Mouse (Mus musculus): ENCODE results near the gene Acox1.

Gene Acox1

DNA sequence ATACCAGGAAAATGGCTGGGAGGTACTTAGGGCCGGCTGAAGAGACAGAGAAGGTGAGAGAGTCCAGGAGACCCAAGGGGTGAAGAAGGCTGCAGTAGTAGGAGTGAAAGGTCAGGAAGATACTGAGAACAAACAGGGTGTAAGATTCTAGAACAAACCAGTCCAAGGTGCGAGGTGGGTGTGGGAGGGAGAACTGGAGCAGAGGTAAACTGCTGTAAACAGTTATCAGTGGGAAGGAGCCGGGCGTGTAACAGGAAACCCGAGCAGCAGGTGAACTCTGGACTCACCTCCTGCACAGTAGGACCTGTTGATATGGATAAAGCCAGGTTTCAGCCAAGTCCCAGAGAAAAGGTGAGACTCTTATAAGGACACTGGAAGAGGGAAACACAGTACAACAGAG lies 11.9 kb upstream of the Acox1 start:
- no peak for DNase-seq

DNA sequence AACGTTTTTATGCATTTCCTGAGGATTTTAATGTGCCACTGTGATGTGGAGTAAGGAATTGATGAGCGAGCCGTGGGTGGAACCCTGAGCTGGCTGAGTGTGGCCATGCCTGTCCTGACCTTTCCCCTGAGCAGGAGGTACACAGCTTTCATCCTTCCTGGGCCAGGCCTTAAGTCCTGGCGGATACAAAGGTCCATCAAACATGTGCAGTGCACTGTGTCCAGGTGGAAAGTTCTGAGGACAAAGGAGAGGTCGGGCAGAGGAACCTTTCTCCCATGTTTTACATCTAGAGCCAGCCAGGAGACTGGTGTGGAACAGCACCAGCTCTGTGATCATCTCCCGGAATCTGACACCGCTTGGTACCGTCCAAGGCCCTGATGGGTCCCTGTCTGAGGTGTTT lies 10.4 kb upstream of the Acox1 start:
- DNase-seq: no peak

- DNase-seq: no peak
Observed at GRCm38 (mm10) chr11:116208660-116209059, 9.8 kb upstream of the Acox1 start.

DNA sequence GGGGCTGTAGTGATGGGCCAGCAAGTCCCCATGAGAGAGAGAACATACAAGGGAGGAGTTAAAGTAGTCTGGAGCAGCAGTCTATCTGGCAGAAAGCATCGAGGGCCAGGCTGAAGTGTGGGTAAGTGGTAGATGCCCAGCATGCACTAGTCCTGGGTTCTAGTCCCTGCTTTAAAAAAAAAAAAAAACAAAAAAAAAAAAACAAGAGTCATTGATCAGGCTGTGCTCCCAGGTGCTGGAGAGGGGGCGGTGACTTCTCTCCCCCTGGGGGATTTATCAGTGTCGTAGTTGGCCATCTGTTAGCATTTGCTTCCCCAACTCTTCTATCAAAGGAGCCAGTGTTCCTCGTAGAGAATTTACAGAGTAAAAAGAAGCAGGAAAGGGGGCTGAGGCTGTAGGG lies 7.8 kb upstream of the Acox1 start:
- no peak for DNase-seq

- no peak for DNase-seq
Observed at GRCm38 (mm10) chr11:116203150-116203549, 4.3 kb upstream of the Acox1 start.

DNA sequence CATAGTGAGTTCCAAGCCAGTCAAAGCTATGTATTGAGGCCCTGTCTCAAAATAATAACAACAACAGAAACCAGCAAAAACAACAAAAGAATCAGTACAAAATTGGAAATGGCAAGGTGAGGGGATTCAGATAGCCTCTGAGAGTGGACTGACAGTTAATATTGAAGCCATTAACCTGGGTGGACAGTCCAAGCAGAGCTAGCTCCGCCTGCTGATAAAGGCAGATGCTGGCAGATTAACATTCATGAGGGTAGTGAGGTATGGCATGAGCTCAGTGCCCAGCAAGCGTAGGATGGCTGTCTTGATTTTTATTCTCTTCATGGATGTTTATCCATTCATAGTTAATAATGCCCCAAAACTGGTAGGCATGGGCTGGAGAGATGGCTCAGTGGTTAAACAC lies 2.3 kb upstream of the Acox1 start:
- DNase-seq: no peak

DNA sequence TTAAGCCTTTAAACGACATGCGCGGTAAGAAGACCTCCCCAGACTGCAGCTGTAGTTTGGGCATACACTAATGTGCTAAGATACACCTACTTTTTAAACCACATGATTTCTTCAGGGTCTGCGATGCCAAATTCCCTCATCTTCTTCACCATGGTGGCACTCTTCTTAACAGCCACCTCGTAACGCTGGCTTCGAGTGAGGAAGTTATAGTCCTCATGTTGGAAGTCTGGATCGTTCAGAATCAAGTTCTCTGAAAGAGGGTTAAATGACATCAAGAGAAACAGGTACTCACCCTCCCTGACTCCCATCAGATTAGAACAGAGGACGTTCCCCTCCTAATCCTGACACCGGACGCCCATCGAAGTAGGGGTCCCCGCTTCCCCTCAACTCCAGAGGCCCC lies 713 bp downstream of the Acox1 start:
- DNase-seq: no peak

DNA sequence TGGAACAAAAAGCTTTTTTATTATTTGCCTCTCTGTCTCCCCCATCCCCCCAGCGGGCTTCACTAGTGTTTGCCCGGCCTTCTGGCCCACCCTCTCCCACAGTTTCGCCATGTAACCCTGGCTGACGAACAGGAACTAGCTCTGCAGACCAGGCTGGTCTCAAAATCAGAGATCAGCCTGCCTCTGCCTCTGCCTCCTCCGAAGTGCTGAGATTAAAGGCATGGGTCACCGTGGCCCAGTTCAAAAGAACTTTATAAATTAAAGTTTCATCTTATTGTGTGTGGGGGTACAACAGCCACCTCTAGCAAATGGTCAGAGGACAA lies 1.3 kb downstream of the Acox1 start:
- DNase-seq: no peak

GRCm38 (mm10) chr11:116196866-116197583 lies 1.8 kb downstream of the Acox1 start:
- DNase-seq: no peak

GRCm38 (mm10) chr11:116196336-116196735 lies 2.5 kb downstream of the Acox1 start:
- DNase-seq: no peak

GRCm38 (mm10) chr11:116195252-116195651 lies 3.6 kb downstream of the Acox1 start:
- no peak for DNase-seq

- no peak for DNase-seq
Observed at GRCm38 (mm10) chr11:116194619-116195018, 4.2 kb downstream of the Acox1 start.

GRCm38 (mm10) chr11:116187226-116187930 lies 11.5 kb downstream of the Acox1 start:
- no peak for DNase-seq

GRCm38 (mm10) chr11:116186360-116186759 lies 12.5 kb downstream of the Acox1 start:
- no peak for DNase-seq

- DNase-seq: no peak
Observed at GRCm38 (mm10) chr11:116185836-116186235, 13.0 kb downstream of the Acox1 start.

- DNase-seq: no peak
Observed at GRCm38 (mm10) chr11:116178411-116179121, 20.3 kb downstream of the Acox1 start.

DNA sequence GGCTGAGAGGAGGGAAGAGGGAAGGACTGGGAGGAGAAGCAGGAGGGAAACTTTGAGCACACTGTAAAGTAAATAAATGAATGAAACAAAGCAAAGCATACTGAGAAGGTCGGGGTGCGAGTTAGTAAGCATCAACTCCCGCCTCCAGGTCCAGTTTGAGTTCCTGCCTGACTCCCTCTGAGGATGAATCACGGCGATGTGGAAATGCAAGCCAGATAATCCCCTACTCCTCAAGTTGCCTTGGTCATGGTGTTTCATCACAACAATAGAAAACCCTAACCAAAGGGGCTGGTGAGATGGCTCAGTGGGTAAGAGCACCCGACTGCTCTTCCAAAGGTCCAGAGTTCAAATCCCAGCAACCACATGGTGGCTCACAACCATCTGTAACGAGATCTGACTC lies 22.8 kb downstream of the Acox1 start:
- no peak for DNase-seq

- DNase-seq: no peak
Observed at GRCm38 (mm10) chr11:116174775-116175448, 23.9 kb downstream of the Acox1 start.

GRCm38 (mm10) chr11:116171959-116172358 lies 26.9 kb downstream of the Acox1 start:
- DNase-seq: no peak

- DNase-seq: no peak
Observed at GRCm38 (mm10) chr11:116170003-116170800, 28.6 kb downstream of the Acox1 start.

DNA sequence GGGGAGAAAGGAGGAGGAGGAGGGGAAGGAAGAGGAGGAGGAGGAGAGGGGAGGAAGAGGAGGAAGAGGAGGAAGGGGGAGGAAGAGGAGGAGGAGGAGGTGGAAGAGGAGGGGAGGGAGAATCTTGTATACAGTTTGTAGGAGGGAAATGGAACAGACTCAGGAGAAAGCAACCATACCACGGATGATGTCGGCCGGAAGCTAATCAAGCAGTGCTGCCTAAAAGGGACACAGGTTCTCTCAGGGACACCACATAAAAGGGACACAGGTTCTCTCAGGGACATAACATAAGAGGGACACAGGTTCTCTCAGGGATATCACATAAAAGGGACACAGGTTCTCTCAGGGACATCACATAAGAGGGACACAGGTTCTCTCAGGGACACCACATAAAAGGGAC lies 29.6 kb downstream of the Acox1 start:
- DNase-seq: no peak

GRCm38 (mm10) chr11:116167884-116168439 lies 30.9 kb downstream of the Acox1 start, which contains the start of gene Fbf1:
Gene Fbf1 (minus strand): TSS chr11:116168166.
- peak; percentile 90 to 91 for DNase-seq
